Mouse (Mus musculus) intestine, embryonic 15.5 days (tissue): ENCODE measurements around the gene Gak. TPM values are rescaled to one million over a fixed set of nuclear protein-coding genes. Genes with fewer than 3 reads are reported as not detected.

Source experiments
- ATAC-seq: fragments of 200-750 bp; cut with Nextera tagmentation; 2 replicates; pipeline ENCODE4 v1.8.0; 2017; ENCODE audit warnings: moderate TSS enrichment, moderate library complexity
- H3K27ac ChIP-seq: fragments of 300-500 bp; sonication (generic); 2 replicates; pipeline ENCODE4 v1.5.1; 2015; ENCODE audit warnings: mild to moderate bottlenecking, inconsistent platforms
- H3K27me3 ChIP-seq: fragments of 300-500 bp; sonication (generic); replicated peaks from 2 replicates; pipeline ENCODE4 v1.6.1; 2015; ENCODE audit warnings: inconsistent platforms
- H3K36me3 ChIP-seq: fragments of 300-500 bp; sonication (generic); 2 replicates; pipeline ENCODE4 v1.6.1; 2015; ENCODE audit warnings: inconsistent platforms
- H3K4me1 ChIP-seq: fragments of 300-500 bp; sonication (generic); replicated peaks from 2 replicates; pipeline ENCODE4 v1.6.1; 2015; ENCODE audit warnings: inconsistent platforms
- H3K4me2 ChIP-seq: fragments of 300-500 bp; sonication (generic); replicated peaks from 2 replicates; pipeline ENCODE4 v1.6.1; 2015; ENCODE audit warnings: mild to moderate bottlenecking, inconsistent platforms
- H3K4me3 ChIP-seq: fragments of 300-500 bp; sonication (generic); replicated peaks from 2 replicates; pipeline ENCODE4 v1.5.1; 2015; ENCODE audit warnings: inconsistent platforms
- H3K9ac ChIP-seq: fragments of 300-500 bp; sonication (generic); 2 replicates; pipeline ENCODE4 v1.6.1; 2015; ENCODE audit warnings: inconsistent platforms
- H3K9me3 ChIP-seq: fragments of 300-500 bp; sonication (generic); 2 replicates; pipeline ENCODE4 v1.6.1; 2016; ENCODE audit warnings: inconsistent platforms
- WGBS: fragments of 180-500 bp; shearing (Covaris S2); methylation state at CpG from one replicate; pipeline ENCODE4 v1.1.7; 2015; 5-methylcytosine and 5-hydroxymethylcytosine counted together
- polyA plus RNA-seq: library from polyadenylated mRNA; unstranded; fragments of >200 nt; fragmentation: Nextera tagmentation; extraction: Ambion mirVana; gene quantifications from 2 replicates; pipeline ENCODE4 v1.2.1, GENCODE M21; 2015

The Gak gene
- 63.4 and 70.1 TPM in 2 replicates for polyA plus RNA-seq

DNA sequence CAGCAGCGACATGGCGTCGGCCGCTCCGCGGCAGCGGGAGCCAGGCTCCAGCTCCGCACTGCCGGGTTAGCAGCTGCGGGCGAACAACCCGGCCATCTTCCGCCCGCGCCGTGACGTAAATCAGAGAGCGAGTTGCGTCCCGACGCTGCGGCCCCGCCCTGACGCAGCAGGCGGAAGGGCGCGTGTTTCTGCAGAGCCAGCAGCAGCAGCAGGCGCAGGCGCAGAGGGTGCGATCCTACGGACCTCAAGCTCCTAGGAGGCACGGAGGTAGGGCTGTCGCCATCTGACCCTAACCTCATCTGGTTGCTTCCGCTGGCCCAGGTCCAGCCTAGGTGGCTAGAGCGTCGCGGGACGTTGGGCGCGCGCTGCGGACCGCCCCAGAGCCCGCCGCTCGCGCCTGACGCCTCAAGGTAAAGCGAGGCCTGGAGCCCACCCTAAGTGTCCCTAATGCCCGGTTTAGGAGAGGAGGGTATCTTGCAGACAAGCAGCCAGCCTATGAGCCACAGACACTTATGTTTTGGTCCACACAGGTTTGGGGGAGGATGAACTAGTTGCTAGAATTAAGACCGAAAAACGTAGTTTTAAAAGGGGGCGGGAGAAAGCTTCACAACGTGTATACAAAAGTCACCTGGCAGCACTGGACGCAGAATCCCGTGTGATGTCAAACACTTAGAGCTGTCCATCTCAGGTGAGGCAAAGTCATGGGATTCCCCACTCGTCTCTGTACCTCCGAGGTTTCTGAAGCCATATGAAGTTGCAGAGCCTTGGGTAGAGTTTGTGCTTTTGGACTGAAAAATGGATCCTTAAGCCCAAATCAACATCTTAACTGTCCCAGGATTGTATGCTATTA is at the start of gene Gak, which contains the start of gene Tmem175:
TSS of gene Gak (minus strand) at position 122 of the 850 bp plus-strand sequence.
TSS of gene Tmem175 (plus strand) at position 137 of the 850 bp plus-strand sequence.
- Histone ChIP-seq H3K36me3 (no peaks in the 10 kb centered on the region), H3K27ac (peak within 1 kb of the TSS; percentile 86), H3K4me1 (peaks cover 19% of the 10 kb centered on the region; the same call in 1 of the 2 replicates), H3K9ac (peak within 1 kb of the TSS; percentile 99), H3K4me2 (peak within 1 kb of the TSS; percentile 80), H3K9me3 (no peaks in the 10 kb centered on the region), H3K4me3 (peak within 1 kb of the TSS; percentile 95), H3K27me3 (no peaks in the 10 kb centered on the region)
- under 1% methylated on average over 58 of the region's 58 CpGs for WGBS
- ATAC-seq, result peak; percentile 97

DNA sequence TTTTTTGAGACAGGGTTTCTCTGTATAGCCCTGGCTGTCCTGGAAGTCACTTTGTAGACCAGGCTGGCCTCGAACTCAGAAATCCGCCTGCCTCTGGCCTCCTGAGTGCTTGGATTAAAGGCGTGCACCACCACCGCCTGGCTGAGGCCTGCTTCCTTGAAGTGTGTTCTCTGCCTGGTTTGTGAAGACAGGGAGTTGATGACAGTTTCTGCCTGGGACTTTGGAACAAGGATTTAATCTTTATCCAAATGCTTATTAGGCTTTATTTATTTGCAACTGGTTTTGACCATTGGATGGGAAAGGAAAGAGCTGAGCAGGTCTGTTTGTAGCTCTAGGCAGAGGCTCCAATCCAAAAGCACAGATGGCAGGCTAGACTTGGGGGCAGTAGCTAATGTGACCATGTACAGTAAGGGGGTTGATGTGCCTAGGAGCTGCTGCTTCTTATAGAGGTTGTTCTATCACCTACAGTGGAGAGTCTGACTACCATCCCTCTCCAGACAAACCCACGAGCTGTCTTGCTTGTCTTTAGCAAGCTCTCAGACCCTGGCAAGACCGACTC is 48.8 kb upstream of the Gak start:
- H3K27me3 ChIP-seq, result no peaks in the 10 kb centered on the region
- no peak overlapping the region for H3K4me3 ChIP-seq
- H3K36me3 ChIP-seq, result peaks cover 2% of the 10 kb centered on the region; the same call in 1 of the 2 replicates
- ATAC-seq, result no peak
- peaks cover 18% of the 10 kb centered on the region; the same call in 1 of the 2 replicates for H3K4me1 ChIP-seq
- H3K4me2 ChIP-seq, result no peak overlapping the region
- no peak overlapping the region for H3K27ac ChIP-seq
- H3K9ac ChIP-seq, result no peak overlapping the region
- 85% methylated on average over 6 of the region's 6 CpGs for WGBS
- H3K9me3 ChIP-seq, result no peaks in the 10 kb centered on the region

DNA sequence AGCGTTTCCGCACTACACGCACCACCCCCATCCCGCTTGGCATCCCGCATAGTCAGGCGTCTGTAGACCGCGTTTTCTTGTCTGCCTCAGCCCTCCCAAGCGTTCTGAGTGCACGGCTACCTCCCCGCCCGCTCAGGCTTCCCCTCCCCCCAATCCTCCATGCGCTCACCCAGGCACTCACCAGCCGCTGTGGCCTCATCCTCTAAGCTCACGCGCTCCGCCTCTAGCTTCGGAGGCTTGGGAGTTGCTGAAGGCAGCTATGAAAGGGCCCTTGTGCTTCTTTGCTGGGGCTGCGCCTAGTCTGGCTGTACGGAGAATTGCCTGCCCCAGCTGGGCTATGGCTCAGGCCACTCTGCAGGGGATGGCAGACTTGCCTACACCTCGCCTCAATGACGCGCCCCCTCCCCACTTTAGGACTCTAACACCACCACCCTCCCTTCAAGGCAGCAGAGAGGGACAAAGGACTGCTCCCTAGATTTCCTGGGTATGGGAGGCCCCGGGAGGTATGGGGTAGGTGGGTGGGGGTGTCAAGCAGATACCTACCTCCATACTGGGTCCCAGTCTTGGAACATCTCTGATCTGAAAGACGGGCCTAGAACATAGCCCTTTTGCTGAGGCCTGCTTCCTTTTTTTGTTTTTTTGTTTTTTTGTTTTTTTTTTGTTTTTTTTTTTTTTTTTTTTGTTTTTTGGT is 48.2 kb upstream of the Gak start:
- Histone ChIP-seq H3K27me3 (no peaks in the 10 kb centered on the region), H3K27ac (peak overlapping the region; percentile 39), H3K36me3 (peaks cover 4% of the 10 kb centered on the region; the same call in 1 of the 2 replicates), H3K4me2 (peak overlapping the region; percentile 70), H3K9ac (peak overlapping the region; percentile 37; the same call in 1 of the 2 replicates), H3K4me3 (peak overlapping the region; percentile 29), H3K9me3 (no peaks in the 10 kb centered on the region), H3K4me1 (peaks cover 18% of the 10 kb centered on the region; the same call in 1 of the 2 replicates)
- WGBS, result 5% methylated on average over 25 of the region's 25 CpGs
- ATAC-seq, result peak; percentile 76

DNA sequence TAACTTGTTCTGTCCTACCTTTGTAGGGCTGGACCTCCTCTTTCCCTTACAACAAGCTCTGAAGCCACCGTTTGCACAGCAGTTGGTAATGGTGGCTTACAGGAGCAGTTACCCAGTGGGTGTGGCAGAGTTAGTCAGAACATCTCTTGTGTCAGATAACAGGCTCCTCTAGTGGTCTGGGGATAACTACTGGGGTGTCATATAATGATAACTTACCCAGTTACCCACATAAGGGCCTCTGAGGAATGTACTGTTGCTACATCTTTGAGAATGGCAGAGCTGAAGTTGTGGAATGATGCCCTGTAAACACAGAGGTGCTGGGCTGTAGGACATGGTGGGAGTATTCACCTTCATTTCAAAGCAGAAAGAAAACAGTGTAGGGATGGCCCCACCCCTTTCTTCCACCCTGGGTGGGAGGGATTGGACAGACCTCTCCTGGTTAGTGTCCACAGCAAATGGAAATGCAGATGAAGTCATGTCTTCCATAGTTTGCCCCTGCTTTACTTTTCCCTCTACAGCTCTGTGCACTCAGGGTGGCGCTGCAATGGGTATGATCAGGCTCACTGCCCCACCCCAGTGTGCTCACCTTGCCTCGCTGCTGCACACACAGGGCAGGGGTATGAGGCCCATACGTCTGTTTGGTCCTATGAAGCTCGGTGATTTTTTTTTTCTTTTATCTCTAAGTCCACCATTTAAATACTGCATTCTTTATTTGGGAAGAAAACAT is 47.4 kb upstream of the Gak start:
- Histone ChIP-seq H3K4me1 (peaks cover 18% of the 10 kb centered on the region; the same call in 1 of the 2 replicates), H3K9ac (peak overlapping the region; percentile 37; the same call in 1 of the 2 replicates), H3K27ac (peak overlapping the region; percentile 39), H3K4me2 (peak overlapping the region; percentile 70), H3K36me3 (peaks cover 4% of the 10 kb centered on the region; the same call in 1 of the 2 replicates), H3K9me3 (no peaks in the 10 kb centered on the region), H3K27me3 (no peaks in the 10 kb centered on the region), H3K4me3 (peak overlapping the region; percentile 29)
- 13% methylated on average over 5 of the region's 5 CpGs for WGBS
- ATAC-seq, result peak; percentile 57

DNA sequence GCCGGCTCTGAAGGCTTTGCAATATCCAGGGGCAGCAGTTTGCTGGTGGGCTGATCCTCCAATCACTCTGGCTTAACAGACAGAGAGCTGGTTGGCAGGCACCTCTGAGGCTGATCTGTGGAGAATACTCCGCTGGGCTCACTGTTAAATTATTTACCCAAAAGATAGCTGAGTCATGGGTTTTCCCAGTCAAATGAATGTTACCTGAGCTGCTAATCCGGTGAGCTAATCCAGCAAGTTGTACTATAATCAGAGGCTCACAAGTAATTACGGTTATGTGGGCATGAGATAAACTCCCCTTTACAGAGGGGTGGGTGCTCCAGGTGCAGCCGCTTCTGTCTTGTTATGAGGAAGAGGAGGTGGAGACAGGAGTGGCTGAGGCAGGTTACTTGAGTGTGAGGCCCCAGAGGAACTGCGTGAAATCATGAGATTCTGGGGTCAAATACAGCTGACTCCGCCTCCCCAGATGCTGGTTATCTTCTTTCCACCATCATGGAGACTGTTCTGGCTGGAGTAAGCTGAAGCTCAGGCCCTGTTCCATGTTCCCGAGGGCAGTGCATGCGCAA is 45.8 kb upstream of the Gak start, which contains the start of gene Slc26a1:
TSS of gene Slc26a1 (minus strand) at position 319 of the 566 bp plus-strand sequence.
- Histone ChIP-seq H3K4me1 (peaks cover 18% of the 10 kb centered on the region; the same call in 1 of the 2 replicates), H3K9me3 (no peaks in the 10 kb centered on the region), H3K27me3 (no peaks in the 10 kb centered on the region), H3K36me3 (peaks cover 4% of the 10 kb centered on the region; the same call in 1 of the 2 replicates), H3K9ac (no peak within 1 kb of the TSS), H3K4me3 (no peak within 1 kb of the TSS), H3K4me2 (peak within 1 kb of the TSS; percentile 6; the same call in 1 of the 2 replicates), H3K27ac (peak within 1 kb of the TSS; percentile 52)
- 60% methylated on average over 9 of the region's 9 CpGs for WGBS
- ATAC-seq, result peak; percentile 72

DNA sequence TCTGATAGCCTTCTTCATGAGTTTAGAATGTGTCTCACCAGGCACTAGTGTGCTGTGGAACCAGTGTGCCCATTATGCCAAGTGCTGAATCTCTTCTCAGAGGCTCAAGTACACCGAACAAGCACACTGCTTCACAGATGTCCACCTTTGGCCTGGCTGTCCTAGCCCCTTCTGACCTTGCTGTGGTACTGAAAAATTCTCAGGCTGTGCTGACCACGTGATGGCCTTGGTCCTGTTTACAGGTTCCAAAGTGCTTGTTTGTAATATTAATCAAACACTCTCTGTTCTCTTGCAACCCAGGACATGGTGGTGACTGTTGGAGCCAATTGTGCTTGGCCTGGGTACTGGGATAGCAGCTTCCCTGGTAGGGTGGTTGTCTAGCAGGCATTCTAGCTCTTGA is 45.1 kb upstream of the Gak start:
- Histone ChIP-seq H3K36me3 (peaks cover 4% of the 10 kb centered on the region; the same call in 1 of the 2 replicates), H3K4me3 (no peak overlapping the region), H3K27me3 (no peaks in the 10 kb centered on the region), H3K27ac (peak overlapping the region; percentile 52), H3K4me2 (peak overlapping the region; percentile 6; the same call in 1 of the 2 replicates), H3K9me3 (no peaks in the 10 kb centered on the region), H3K9ac (no peak overlapping the region), H3K4me1 (peaks cover 22% of the 10 kb centered on the region; the same call in 1 of the 2 replicates)
- no peak for ATAC-seq
- WGBS, result 67% methylated on average over 2 of the region's 2 CpGs

DNA sequence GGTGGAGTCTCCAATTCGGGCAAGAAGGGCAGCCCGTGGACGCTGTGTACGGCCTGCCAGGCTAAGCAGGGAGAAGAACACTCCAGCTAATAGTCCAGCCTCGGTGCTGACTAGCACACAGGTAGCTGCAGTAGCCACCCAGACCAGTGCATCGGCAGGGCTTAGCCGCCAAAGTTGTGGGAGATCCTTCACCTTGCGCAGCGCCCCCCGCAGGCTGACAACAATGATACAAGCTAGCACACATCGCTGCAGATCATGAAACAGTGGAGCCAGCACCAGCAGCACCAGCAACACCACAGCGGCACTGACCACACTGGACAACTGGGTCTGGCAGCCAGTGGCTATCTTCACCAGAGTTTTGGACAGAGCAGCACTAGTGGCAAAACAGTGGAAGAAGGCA is 42.2 kb upstream of the Gak start:
- H3K27me3 ChIP-seq, result no peaks in the 10 kb centered on the region
- peaks cover 16% of the 10 kb centered on the region for H3K4me1 ChIP-seq
- H3K4me3 ChIP-seq, result no peak overlapping the region
- H3K36me3 ChIP-seq, result peaks cover 4% of the 10 kb centered on the region; the same call in 1 of the 2 replicates
- H3K9ac ChIP-seq, result no peak overlapping the region
- H3K4me2 ChIP-seq, result no peak overlapping the region
- ATAC-seq, result no peak
- H3K27ac ChIP-seq, result no peak overlapping the region
- 92% methylated on average over 12 of the region's 12 CpGs for WGBS
- H3K9me3 ChIP-seq, result no peaks in the 10 kb centered on the region

DNA sequence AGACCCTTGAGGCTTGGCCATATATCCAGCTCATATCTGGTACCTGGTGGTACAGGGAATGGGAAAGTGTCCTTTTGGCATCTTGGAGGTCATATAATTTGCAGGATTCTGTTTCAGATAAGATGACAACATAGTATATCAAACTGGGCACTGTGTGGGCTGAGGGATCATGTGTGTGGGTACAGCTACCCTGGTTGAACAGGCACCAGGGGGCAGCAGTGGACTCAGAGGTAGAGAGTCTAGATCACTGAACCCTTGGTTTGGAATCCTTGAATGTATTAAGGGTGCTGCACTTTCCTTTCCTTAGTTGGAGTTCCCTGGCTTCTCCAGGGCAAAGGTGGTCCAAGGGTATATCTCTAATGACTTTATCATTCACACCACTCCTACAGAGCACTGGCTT is 41.2 kb upstream of the Gak start:
- no peak overlapping the region for H3K27ac ChIP-seq

DNA sequence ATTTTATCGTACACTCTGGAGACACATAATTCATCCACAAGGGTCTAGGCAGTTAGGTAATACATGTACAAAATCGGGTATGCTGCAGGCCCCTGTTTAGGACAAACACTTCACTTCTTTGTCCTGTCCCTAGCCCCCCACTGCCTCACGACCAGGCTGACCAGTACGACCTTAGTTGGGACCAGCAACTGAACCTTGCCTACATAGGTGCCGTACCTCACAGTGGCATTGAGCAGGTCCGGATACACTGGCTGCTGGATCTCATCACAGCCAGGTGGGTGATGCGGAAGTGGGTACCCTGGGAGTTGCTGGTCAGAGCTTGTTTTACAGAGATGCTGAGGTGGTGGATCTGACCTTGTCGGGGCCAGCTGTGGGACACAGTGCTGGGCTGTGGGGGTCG is 40.4 kb upstream of the Gak start:
- H3K36me3 ChIP-seq, result peaks cover 4% of the 10 kb centered on the region; the same call in 1 of the 2 replicates
- H3K27me3 ChIP-seq, result no peaks in the 10 kb centered on the region
- peaks cover 13% of the 10 kb centered on the region for H3K4me1 ChIP-seq
- peak overlapping the region; percentile 86 for H3K4me2 ChIP-seq
- H3K9me3 ChIP-seq, result no peaks in the 10 kb centered on the region
- peak overlapping the region; percentile 78; the same call in 1 of the 2 replicates for H3K9ac ChIP-seq
- H3K4me3 ChIP-seq, result peak overlapping the region; percentile 56
- WGBS, result 72% methylated on average over 9 of the region's 9 CpGs
- no peak for ATAC-seq
- H3K27ac ChIP-seq, result peak overlapping the region; percentile 83; the same call in 1 of the 2 replicates

More for the DNA sequence above, 41.2 kb upstream of the Gak start:
- H3K4me1 ChIP-seq, result peaks cover 13% of the 10 kb centered on the region
- ATAC-seq, result 0 out of 2 replicates have a peak, but pooled peaks have one; percentile 31
- no peaks in the 10 kb centered on the region for H3K9me3 ChIP-seq
- H3K27me3 ChIP-seq, result no peaks in the 10 kb centered on the region
- no peak overlapping the region for H3K9ac ChIP-seq
- H3K4me3 ChIP-seq, result no peak overlapping the region
- H3K36me3 ChIP-seq, result peaks cover 4% of the 10 kb centered on the region; the same call in 1 of the 2 replicates
- H3K4me2 ChIP-seq, result no peak overlapping the region

DNA sequence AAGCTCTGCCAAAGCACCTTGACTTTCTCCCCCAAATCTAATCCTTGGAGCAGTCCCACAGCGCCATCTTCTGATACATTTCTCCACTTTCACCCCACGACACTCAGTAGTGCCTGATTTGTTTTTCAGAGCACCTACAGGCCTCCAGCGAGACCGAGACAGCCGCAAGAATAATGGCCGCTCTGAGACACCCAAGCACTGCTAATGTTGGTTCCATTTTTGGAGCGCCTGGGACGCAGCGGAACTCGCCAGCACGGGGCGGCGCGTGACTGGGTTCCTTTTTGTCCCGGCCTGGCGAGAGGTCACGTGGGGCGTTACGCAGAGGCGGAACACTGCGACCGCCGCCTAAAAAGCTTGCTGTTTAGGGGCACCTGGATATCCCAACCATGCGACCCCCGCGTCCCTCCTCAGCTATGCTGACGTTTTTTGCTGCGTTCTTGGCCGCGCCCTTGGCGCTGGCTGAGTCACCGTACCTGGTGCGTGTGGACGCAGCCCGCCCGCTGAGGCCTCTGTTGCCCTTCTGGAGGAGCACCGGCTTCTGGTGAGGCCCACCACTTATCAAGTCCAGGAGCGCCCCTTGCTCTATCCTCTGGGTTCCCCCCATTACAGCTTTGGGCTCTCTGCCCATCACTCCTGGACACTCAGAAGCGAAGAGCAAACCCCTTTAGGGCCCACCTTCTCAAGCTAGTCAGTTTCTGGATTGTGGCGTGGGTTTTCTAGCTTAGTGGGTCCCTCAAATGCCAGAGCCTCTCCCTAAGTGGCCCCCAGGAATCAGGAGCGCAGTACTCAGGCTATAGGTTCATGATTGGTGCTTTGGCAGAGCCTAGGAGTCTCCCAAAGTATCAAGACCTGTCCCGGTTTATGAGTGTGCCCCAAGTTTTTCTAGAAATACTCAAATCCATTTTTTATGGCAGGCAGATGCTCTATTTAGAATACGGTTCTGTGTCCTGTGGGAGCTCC is 39.7 kb upstream of the Gak start, which contains the start of gene Dgkq:
TSS of gene Dgkq (minus strand) at position 696 of the 960 bp plus-strand sequence.
- H3K4me1 ChIP-seq, result peaks cover 10% of the 10 kb centered on the region
- H3K4me2 ChIP-seq, result peak within 1 kb of the TSS; percentile 86
- peak within 1 kb of the TSS; percentile 78 for H3K9ac ChIP-seq
- H3K27ac ChIP-seq, result peak within 1 kb of the TSS; percentile 83
- peak; percentile 87 for ATAC-seq
- 5% methylated on average over 43 of the region's 43 CpGs for WGBS
- H3K36me3 ChIP-seq, result peaks cover 4% of the 10 kb centered on the region; the same call in 1 of the 2 replicates
- H3K27me3 ChIP-seq, result no peaks in the 10 kb centered on the region
- H3K4me3 ChIP-seq, result peak within 1 kb of the TSS; percentile 56
- H3K9me3 ChIP-seq, result no peaks in the 10 kb centered on the region
